In the genomic region with DNA sequence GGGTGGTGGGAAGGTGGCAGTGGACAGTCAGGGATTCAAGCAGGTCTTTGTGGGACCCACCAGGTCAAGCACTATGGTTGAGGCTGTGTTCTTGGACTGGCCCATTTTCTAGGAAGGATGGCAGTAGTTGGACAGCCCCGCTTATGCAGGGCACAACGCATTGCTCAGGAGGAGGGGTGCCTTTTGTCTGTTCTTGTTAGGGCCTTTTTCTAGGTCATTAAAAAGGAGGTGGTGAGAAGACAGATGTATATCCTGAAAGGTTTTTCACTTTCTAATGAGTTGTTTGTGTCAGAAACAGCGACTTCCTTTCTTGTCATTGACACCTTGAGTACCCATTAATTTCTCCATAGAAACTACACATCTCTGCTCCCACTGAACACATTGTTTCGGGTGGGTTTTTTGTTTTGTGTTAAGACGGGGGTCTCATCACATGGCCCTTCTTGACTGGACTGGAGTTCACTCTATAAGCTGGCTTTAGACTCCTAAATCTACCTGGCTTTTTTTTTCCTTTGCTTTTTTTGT, we compare ENCODE assay signal across 14 mouse cellular contexts.
"Had no signal": no experiment of that assay in that cellular context is flagged by ENCODE, and none has a peak within 500 bp of the region (broad histone marks: within the 10 kb centered on the region; RNA-seq: fewer than 3 reads in every experiment).

No protein-coding gene starts in this region.

- H3K9me3 ChIP-seq: kidney, embryonic 15.5 days; limb, embryonic 15.5 days; liver, embryonic 15.5 days; midbrain, embryonic 10.5 days; neural tube, embryonic 12.5 days had no signal

- H3K36me3 ChIP-seq: kidney, embryonic 15.5 days; limb, embryonic 15.5 days; liver, embryonic 15.5 days; midbrain, embryonic 10.5 days; neural tube, embryonic 12.5 days had no signal

- H3K27ac ChIP-seq: kidney, embryonic 15.5 days; limb, embryonic 15.5 days; midbrain, embryonic 10.5 days; neural tube, embryonic 12.5 days had no signal

- H3K27me3 ChIP-seq: kidney, embryonic 15.5 days; limb, embryonic 15.5 days; liver, embryonic 15.5 days; neural tube, embryonic 12.5 days had no signal

- H3K4me3 ChIP-seq: kidney, embryonic 15.5 days; limb, embryonic 15.5 days; midbrain, embryonic 10.5 days; neural tube, embryonic 12.5 days had no signal

- H3K4me2 ChIP-seq: kidney, embryonic 15.5 days; limb, embryonic 15.5 days; lung, embryonic 14.5 days; neural tube, embryonic 12.5 days had no signal

- DNase-seq: kidney, postnatal 14 days; lung, embryonic 14.5 days; lung, postnatal 10 days; lung, postnatal 4 days; midbrain, embryonic 14.5 days; retina, postnatal 1 day; right cerebral cortex, postnatal 4 days; spleen, adult 18-20 months; thymus, postnatal 36 days had no signal

- H3K4me1 ChIP-seq: neural tube, embryonic 12.5 days had no signal

- H3K9ac ChIP-seq: kidney, embryonic 15.5 days; limb, embryonic 15.5 days; lung, embryonic 14.5 days; neural tube, embryonic 12.5 days had no signal
